Mouse (Mus musculus): ENCODE results near the gene Mnd1. TPM values are rescaled to one million over a fixed set of nuclear protein-coding genes. Genes with fewer than 3 reads are reported as not detected.
A peak's percentile ranks its signal among the peaks of the same experiment; 100 is the strongest.

Mnd1 gene
- polyA plus RNA-seq, 1 experiment from 2014 or later: 2.8 TPM

GRCm38 (mm10) chr3:84169393-84170005 lies 13.9 kb upstream of the Mnd1 start:
- H3K4me1 ChIP-seq (ENCODE audit: control insufficient read depth, insufficient read depth, low read length): peaks cover 8% of the 10 kb centered on the region; the same call in 1 of the 2 replicates
- H3K4me2 ChIP-seq (ENCODE audit: low read length): no peak overlapping the region
- H3K9ac ChIP-seq (ENCODE audit: low read length): no peak overlapping the region
- no peak for DNase-seq (ENCODE audit: low spot score)
- no peak overlapping the region for H3K27ac ChIP-seq (ENCODE audit: low read depth, low read length)
- no peak for ATAC-seq
- no peaks in the 10 kb centered on the region for H3K9me3 ChIP-seq (replicated peaks; ENCODE audit: control insufficient read depth, low read length)
- H3K27me3 ChIP-seq (replicated peaks; ENCODE audit: control insufficient read depth, insufficient read depth, low read length): no peaks in the 10 kb centered on the region
- no peak overlapping the region for H3K4me3 ChIP-seq (ENCODE audit: low read depth, low read length)
- peaks cover 81% of the 10 kb centered on the region for H3K36me3 ChIP-seq (ENCODE audit: control insufficient read depth, insufficient read depth, low read length)
- WGBS: 78% methylated on average over 8 of the region's 8 CpGs

- WGBS: 85% methylated on average over 6 of the region's 6 CpGs
- peaks cover 87% of the 10 kb centered on the region for H3K36me3 ChIP-seq (ENCODE audit: control insufficient read depth, insufficient read depth, low read length)
- H3K9ac ChIP-seq (ENCODE audit: low read length): no peak overlapping the region
Observed at GRCm38 (mm10) chr3:84168943-84169342, 13.4 kb upstream of the Mnd1 start.

GRCm38 (mm10) chr3:84166073-84166472 lies 10.5 kb upstream of the Mnd1 start:
- DNase-seq (ENCODE audit: low spot score) (no peak), ATAC-seq (no peak)
- no peak overlapping the region for H3K27ac ChIP-seq (ENCODE audit: low read depth, low read length)
- no peak overlapping the region for H3K4me2 ChIP-seq (ENCODE audit: low read length)
- no peak overlapping the region for H3K9ac ChIP-seq (ENCODE audit: low read length)
- 86% methylated on average over 5 of the region's 5 CpGs for WGBS
- H3K4me1 ChIP-seq (ENCODE audit: control insufficient read depth, insufficient read depth, low read length): no peaks in the 10 kb centered on the region
- H3K9me3 ChIP-seq (replicated peaks; ENCODE audit: control insufficient read depth, low read length): no peaks in the 10 kb centered on the region
- H3K4me3 ChIP-seq (ENCODE audit: low read depth, low read length): no peak overlapping the region
- H3K27me3 ChIP-seq (replicated peaks; ENCODE audit: control insufficient read depth, insufficient read depth, low read length): no peaks in the 10 kb centered on the region
- peaks cover 82% of the 10 kb centered on the region for H3K36me3 ChIP-seq (ENCODE audit: control insufficient read depth, insufficient read depth, low read length)

More at GRCm38 (mm10) chr3:84168943-84169342, 13.4 kb upstream of the Mnd1 start:
- H3K27ac ChIP-seq (ENCODE audit: low read depth, low read length): no peak overlapping the region
- H3K4me2 ChIP-seq (ENCODE audit: low read length): no peak overlapping the region
- H3K4me3 ChIP-seq (ENCODE audit: low read depth, low read length): no peak overlapping the region
- DNase-seq (ENCODE audit: low spot score) (no peak), ATAC-seq (no peak)
- H3K9me3 ChIP-seq (replicated peaks; ENCODE audit: control insufficient read depth, low read length): no peaks in the 10 kb centered on the region
- H3K4me1 ChIP-seq (ENCODE audit: control insufficient read depth, insufficient read depth, low read length): peaks cover 8% of the 10 kb centered on the region; the same call in 1 of the 2 replicates
- H3K27me3 ChIP-seq (replicated peaks; ENCODE audit: control insufficient read depth, insufficient read depth, low read length): no peaks in the 10 kb centered on the region

- no peaks in the 10 kb centered on the region for H3K9me3 ChIP-seq (replicated peaks; ENCODE audit: control insufficient read depth, low read length)
- H3K27me3 ChIP-seq (replicated peaks; ENCODE audit: control insufficient read depth, insufficient read depth, low read length): no peaks in the 10 kb centered on the region
- no peak overlapping the region for H3K27ac ChIP-seq (ENCODE audit: low read depth, low read length)
- WGBS: over 99% methylated on average over 3 of the region's 3 CpGs
- no peak overlapping the region for H3K4me3 ChIP-seq (ENCODE audit: low read depth, low read length)
- DNase-seq (ENCODE audit: low spot score) (no peak), ATAC-seq (no peak)
- no peaks in the 10 kb centered on the region for H3K4me1 ChIP-seq (ENCODE audit: control insufficient read depth, insufficient read depth, low read length)
- peaks cover 80% of the 10 kb centered on the region for H3K36me3 ChIP-seq (ENCODE audit: control insufficient read depth, insufficient read depth, low read length)
- H3K9ac ChIP-seq (ENCODE audit: low read length): no peak overlapping the region
- no peak overlapping the region for H3K4me2 ChIP-seq (ENCODE audit: low read length)
Observed at GRCm38 (mm10) chr3:84165391-84165790, 9.8 kb upstream of the Mnd1 start.

GRCm38 (mm10) chr3:84157559-84158350 lies 2.2 kb upstream of the Mnd1 start:
- DNase-seq (ENCODE audit: low spot score) (no peak), ATAC-seq (no peak)
- no peaks in the 10 kb centered on the region for H3K27me3 ChIP-seq (replicated peaks; ENCODE audit: control insufficient read depth, insufficient read depth, low read length)

GRCm38 (mm10) chr3:84157011-84157410 lies 1.4 kb upstream of the Mnd1 start:
- no peak for ATAC-seq
- Histone ChIP-seq H3K27me3 (replicated peaks; ENCODE audit: control insufficient read depth, insufficient read depth, low read length) (no peaks in the 10 kb centered on the region), H3K27ac (ENCODE audit: low read depth, low read length) (no peak overlapping the region), H3K9me3 (replicated peaks; ENCODE audit: control insufficient read depth, low read length) (no peaks in the 10 kb centered on the region), H3K4me1 (ENCODE audit: control insufficient read depth, insufficient read depth, low read length) (no peaks in the 10 kb centered on the region), H3K36me3 (ENCODE audit: control insufficient read depth, insufficient read depth, low read length) (peaks cover 31% of the 10 kb centered on the region), H3K4me2 (ENCODE audit: low read length) (no peak overlapping the region), H3K9ac (ENCODE audit: low read length) (no peak overlapping the region), H3K4me3 (ENCODE audit: low read depth, low read length) (no peak overlapping the region)
- WGBS: 55% methylated on average over 4 of the region's 4 CpGs
- DNase-seq (ENCODE audit: low spot score): no peak

More at GRCm38 (mm10) chr3:84157559-84158350, 2.2 kb upstream of the Mnd1 start:
- WGBS: 87% methylated on average over 4 of the region's 4 CpGs
- no peaks in the 10 kb centered on the region for H3K9me3 ChIP-seq (replicated peaks; ENCODE audit: control insufficient read depth, low read length)
- peaks cover 36% of the 10 kb centered on the region for H3K36me3 ChIP-seq (ENCODE audit: control insufficient read depth, insufficient read depth, low read length)
- no peaks in the 10 kb centered on the region for H3K4me1 ChIP-seq (ENCODE audit: control insufficient read depth, insufficient read depth, low read length)
- peak overlapping the region; percentile 21; the same call in 1 of the 2 replicates for H3K27ac ChIP-seq (ENCODE audit: low read depth, low read length)
- no peak overlapping the region for H3K4me2 ChIP-seq (ENCODE audit: low read length)
- H3K9ac ChIP-seq (ENCODE audit: low read length): no peak overlapping the region
- no peak overlapping the region for H3K4me3 ChIP-seq (ENCODE audit: low read depth, low read length)

GRCm38 (mm10) chr3:84156105-84156504 lies 519 bp upstream of the Mnd1 start:
- H3K9ac ChIP-seq (ENCODE audit: low read length): no peak overlapping the region

GRCm38 (mm10) chr3:84155146-84155545 lies 440 bp downstream of the Mnd1 start:
- H3K9ac ChIP-seq (ENCODE audit: low read length): peak overlapping the region; percentile 67
- no peak overlapping the region for H3K27ac ChIP-seq (ENCODE audit: low read depth, low read length)
- H3K4me1 ChIP-seq (ENCODE audit: control insufficient read depth, insufficient read depth, low read length): no peaks in the 10 kb centered on the region
- WGBS: under 1% methylated on average over 26 of the region's 27 CpGs
- ATAC-seq (peak; percentile 40; the same call in 1 of the 2 replicates), DNase-seq (ENCODE audit: low spot score) (no peak)
- no peaks in the 10 kb centered on the region for H3K27me3 ChIP-seq (replicated peaks; ENCODE audit: control insufficient read depth, insufficient read depth, low read length)
- peak overlapping the region; percentile 47 for H3K4me3 ChIP-seq (ENCODE audit: low read depth, low read length)
- no peaks in the 10 kb centered on the region for H3K9me3 ChIP-seq (replicated peaks; ENCODE audit: control insufficient read depth, low read length)
- H3K36me3 ChIP-seq (ENCODE audit: control insufficient read depth, insufficient read depth, low read length): peaks cover 16% of the 10 kb centered on the region
- H3K4me2 ChIP-seq (ENCODE audit: low read length): peak overlapping the region; percentile 93

More at GRCm38 (mm10) chr3:84156105-84156504, 519 bp upstream of the Mnd1 start:
- H3K9me3 ChIP-seq (replicated peaks; ENCODE audit: control insufficient read depth, low read length): no peaks in the 10 kb centered on the region
- no peak for DNase-seq (ENCODE audit: low spot score)
- peaks cover 22% of the 10 kb centered on the region for H3K36me3 ChIP-seq (ENCODE audit: control insufficient read depth, insufficient read depth, low read length)
- H3K4me3 ChIP-seq (ENCODE audit: low read depth, low read length): peak overlapping the region; percentile 47; the same call in 1 of the 2 replicates
- no peak overlapping the region for H3K27ac ChIP-seq (ENCODE audit: low read depth, low read length)
- no peak for ATAC-seq
- 55% methylated on average over 6 of the region's 6 CpGs for WGBS
- H3K4me2 ChIP-seq (ENCODE audit: low read length): peak overlapping the region; percentile 93
- no peaks in the 10 kb centered on the region for H3K27me3 ChIP-seq (replicated peaks; ENCODE audit: control insufficient read depth, insufficient read depth, low read length)
- no peaks in the 10 kb centered on the region for H3K4me1 ChIP-seq (ENCODE audit: control insufficient read depth, insufficient read depth, low read length)

GRCm38 (mm10) chr3:84154721-84155141 lies 855 bp downstream of the Mnd1 start:
- Histone ChIP-seq H3K27me3 (replicated peaks; ENCODE audit: control insufficient read depth, insufficient read depth, low read length) (no peaks in the 10 kb centered on the region), H3K9me3 (replicated peaks; ENCODE audit: control insufficient read depth, low read length) (no peaks in the 10 kb centered on the region), H3K4me2 (ENCODE audit: low read length) (peak overlapping the region; percentile 93; the same call in 1 of the 2 replicates), H3K4me1 (ENCODE audit: control insufficient read depth, insufficient read depth, low read length) (no peaks in the 10 kb centered on the region), H3K27ac (ENCODE audit: low read depth, low read length) (no peak overlapping the region), H3K9ac (ENCODE audit: low read length) (no peak overlapping the region), H3K4me3 (ENCODE audit: low read depth, low read length) (no peak overlapping the region), H3K36me3 (ENCODE audit: control insufficient read depth, insufficient read depth, low read length) (peaks cover 12% of the 10 kb centered on the region)
- 15% methylated on average over 12 of the region's 12 CpGs for WGBS
- ATAC-seq (no peak), DNase-seq (ENCODE audit: low spot score) (no peak)

Measured in forebrain, embryonic 14.5 days (tissue).